Mouse (Mus musculus): ENCODE results near the gene Tnfrsf4. TPM values are rescaled to one million over a fixed set of nuclear protein-coding genes. Genes with fewer than 3 reads are reported as not detected.

The Tnfrsf4 gene
- polyA plus RNA-seq, 1 experiment from 2014 or later, result 4.9 TPM

GRCm38 (mm10) chr4:156021381-156021780 lies 7.7 kb downstream of the Tnfrsf4 start:
- WGBS, result 48% methylated on average over 3 of the region's 3 CpGs
- TF ChIP-seq EP300 (IDR thresholded peaks at IDR 0.05) (no peak), CTCF (IDR thresholded peaks at IDR 0.05) (no peak)

GRCm38 (mm10) chr4:156021942-156022419 lies 8.3 kb downstream of the Tnfrsf4 start:
- no peaks in the 10 kb centered on the region for H3K27me3 ChIP-seq (replicated peaks; ENCODE audit: insufficient read depth, low read length)
- 0 out of 2 replicates have a peak, but pooled peaks cover 3% of the 10 kb centered on the region for H3K36me3 ChIP-seq (ENCODE audit: insufficient read depth, low read length)
- no peaks in the 10 kb centered on the region for H3K9me3 ChIP-seq (ENCODE audit: low read length)
- no peak for DNase-seq (ENCODE audit: low spot score)
- H3K4me2 ChIP-seq (replicated peaks; ENCODE audit: low read depth, low read length), result no peak overlapping the region
- H3K4me3 ChIP-seq (ENCODE audit: low read depth, low read length), result no peak overlapping the region
- TF ChIP-seq CTCF (IDR thresholded peaks at IDR 0.05), result no peak
- no peak for TF ChIP-seq EP300 (IDR thresholded peaks at IDR 0.05)
- no peak overlapping the region for H3K27ac ChIP-seq (ENCODE audit: low read length)
- no peak for ATAC-seq
- 45% methylated on average over 9 of the region's 9 CpGs for WGBS
- no peak overlapping the region for H3K9ac ChIP-seq (replicated peaks; ENCODE audit: low read depth)
- peaks cover 4% of the 10 kb centered on the region; the same call in 1 of the 2 replicates for H3K4me1 ChIP-seq (ENCODE audit: insufficient read depth, low read depth, low read length)

More at GRCm38 (mm10) chr4:156021381-156021780, 7.7 kb downstream of the Tnfrsf4 start:
- DNase-seq (ENCODE audit: low spot score) (no peak), ATAC-seq (no peak)
- Histone ChIP-seq H3K27ac (ENCODE audit: low read length) (no peak overlapping the region), H3K36me3 (ENCODE audit: insufficient read depth, low read length) (0 out of 2 replicates have a peak, but pooled peaks cover 3% of the 10 kb centered on the region), H3K4me1 (ENCODE audit: insufficient read depth, low read depth, low read length) (peaks cover 4% of the 10 kb centered on the region; the same call in 1 of the 2 replicates), H3K9ac (replicated peaks; ENCODE audit: low read depth) (no peak overlapping the region), H3K9me3 (ENCODE audit: low read length) (no peaks in the 10 kb centered on the region), H3K27me3 (replicated peaks; ENCODE audit: insufficient read depth, low read length) (no peaks in the 10 kb centered on the region), H3K4me3 (ENCODE audit: low read depth, low read length) (no peak overlapping the region), H3K4me2 (replicated peaks; ENCODE audit: low read depth, low read length) (no peak overlapping the region)

- no peaks in the 10 kb centered on the region for H3K27me3 ChIP-seq (replicated peaks; ENCODE audit: insufficient read depth, low read length)
- H3K9ac ChIP-seq (replicated peaks; ENCODE audit: low read depth), result no peak overlapping the region
- 0 out of 2 replicates have a peak, but pooled peaks cover 3% of the 10 kb centered on the region for H3K36me3 ChIP-seq (ENCODE audit: insufficient read depth, low read length)
- peaks cover 4% of the 10 kb centered on the region; the same call in 1 of the 2 replicates for H3K4me1 ChIP-seq (ENCODE audit: insufficient read depth, low read depth, low read length)
- no peaks in the 10 kb centered on the region for H3K9me3 ChIP-seq (ENCODE audit: low read length)
- no peak for ATAC-seq
- TF ChIP-seq CTCF (IDR thresholded peaks at IDR 0.05), result no peak
- TF ChIP-seq EP300 (IDR thresholded peaks at IDR 0.05), result no peak
- H3K27ac ChIP-seq (ENCODE audit: low read length), result no peak overlapping the region
- DNase-seq (ENCODE audit: low spot score), result no peak
- no peak overlapping the region for H3K4me2 ChIP-seq (replicated peaks; ENCODE audit: low read depth, low read length)
- WGBS, result 72% methylated on average over 9 of the region's 9 CpGs
- H3K4me3 ChIP-seq (ENCODE audit: low read depth, low read length), result no peak overlapping the region
Observed at GRCm38 (mm10) chr4:156023520-156023919, 9.9 kb downstream of the Tnfrsf4 start.

- H3K9ac ChIP-seq (replicated peaks; ENCODE audit: low read depth), result no peak overlapping the region
- no peak for TF ChIP-seq EP300 (IDR thresholded peaks at IDR 0.05)
- no peak for TF ChIP-seq CTCF (IDR thresholded peaks at IDR 0.05)
- WGBS, result 84% methylated on average over 7 of the region's 7 CpGs
- no peaks in the 10 kb centered on the region for H3K27me3 ChIP-seq (replicated peaks; ENCODE audit: insufficient read depth, low read length)
- no peak for ATAC-seq
- H3K9me3 ChIP-seq (ENCODE audit: low read length), result no peaks in the 10 kb centered on the region
- H3K4me2 ChIP-seq (replicated peaks; ENCODE audit: low read depth, low read length), result no peak overlapping the region
- no peak overlapping the region for H3K4me3 ChIP-seq (ENCODE audit: low read depth, low read length)
- 0 out of 2 replicates have a peak, but pooled peaks cover 3% of the 10 kb centered on the region for H3K36me3 ChIP-seq (ENCODE audit: insufficient read depth, low read length)
- H3K27ac ChIP-seq (ENCODE audit: low read length), result no peak overlapping the region
- no peak for DNase-seq (ENCODE audit: low spot score)
- H3K4me1 ChIP-seq (ENCODE audit: insufficient read depth, low read depth, low read length), result peaks cover 4% of the 10 kb centered on the region; the same call in 1 of the 2 replicates
Observed at GRCm38 (mm10) chr4:156024184-156024583, 10.5 kb downstream of the Tnfrsf4 start.

- peaks cover 12% of the 10 kb centered on the region for H3K4me1 ChIP-seq (ENCODE audit: insufficient read depth, low read depth, low read length)
- H3K9me3 ChIP-seq (ENCODE audit: low read length), result no peaks in the 10 kb centered on the region
- H3K27ac ChIP-seq (ENCODE audit: low read length), result peak within 1 kb of the TSS; percentile 32; the same call in 1 of the 2 replicates
- ATAC-seq (peak; percentile 77), DNase-seq (ENCODE audit: low spot score) (peak; percentile 69)
- TF ChIP-seq EP300 (IDR thresholded peaks at IDR 0.05) (no peak), CTCF (IDR thresholded peaks at IDR 0.05) (peak; percentile 56)
- no peaks in the 10 kb centered on the region for H3K36me3 ChIP-seq (ENCODE audit: insufficient read depth, low read length)
- 2% methylated on average over 4 of the region's 4 CpGs for WGBS
- H3K4me3 ChIP-seq (ENCODE audit: low read depth, low read length), result no peak within 1 kb of the TSS
- H3K4me2 ChIP-seq (replicated peaks; ENCODE audit: low read depth, low read length), result peak within 1 kb of the TSS; percentile 25; the same call in 1 of the 2 replicates
- no peaks in the 10 kb centered on the region for H3K27me3 ChIP-seq (replicated peaks; ENCODE audit: insufficient read depth, low read length)
- H3K9ac ChIP-seq (replicated peaks; ENCODE audit: low read depth), result no peak within 1 kb of the TSS
Observed at GRCm38 (mm10) chr4:156026013-156026412, 12.4 kb downstream of the Tnfrsf4 start, which contains the start of gene Tnfrsf18. Gene Tnfrsf18 (plus strand): TSS chr4:156026164.

GRCm38 (mm10) chr4:156028580-156028979 lies 14.9 kb downstream of the Tnfrsf4 start:
- no peaks in the 10 kb centered on the region for H3K9me3 ChIP-seq (ENCODE audit: low read length)
- no peaks in the 10 kb centered on the region for H3K27me3 ChIP-seq (replicated peaks; ENCODE audit: insufficient read depth, low read length)
- WGBS, result 91% methylated on average over 7 of the region's 7 CpGs
- no peak overlapping the region for H3K9ac ChIP-seq (replicated peaks; ENCODE audit: low read depth)
- no peak for TF ChIP-seq CTCF (IDR thresholded peaks at IDR 0.05)
- no peak for TF ChIP-seq EP300 (IDR thresholded peaks at IDR 0.05)
- no peak for ATAC-seq
- H3K4me2 ChIP-seq (replicated peaks; ENCODE audit: low read depth, low read length), result no peak overlapping the region
- H3K4me3 ChIP-seq (ENCODE audit: low read depth, low read length), result no peak overlapping the region
- no peaks in the 10 kb centered on the region for H3K36me3 ChIP-seq (ENCODE audit: insufficient read depth, low read length)
- DNase-seq (ENCODE audit: low spot score), result no peak
- H3K27ac ChIP-seq (ENCODE audit: low read length), result no peak overlapping the region
- H3K4me1 ChIP-seq (ENCODE audit: insufficient read depth, low read depth, low read length), result peaks cover 20% of the 10 kb centered on the region
